Mouse (Mus musculus) regulatory T cell (primary cell): ENCODE results near the gene Slc27a1.

Experiments used
- in situ Hi-C: fragments of 300-600 bp; cut with MboI, MseI; formaldehyde crosslinking; loops from one replicate; pipeline ENCODE4 v1.15.1; 2025; ENCODE audit warnings: high pct_unique_total_duplicates

The Slc27a1 gene

GRCm38 (mm10) chr8:71554644-71555043 lies 14.0 kb upstream of the Slc27a1 start:
- in situ Hi-C loops: no loop called here

- in situ Hi-C loops: no loop called here
Observed at GRCm38 (mm10) chr8:71558071-71558957, 10.4 kb upstream of the Slc27a1 start, which contains the start of gene Tmem221. Tmem221 (minus strand) TSS chr8:71558871.

GRCm38 (mm10) chr8:71558958-71559690 lies 9.6 kb upstream of the Slc27a1 start:
- in situ Hi-C loops: no loop called here

GRCm38 (mm10) chr8:71560071-71560470 lies 8.6 kb upstream of the Slc27a1 start:
- in situ Hi-C loops: loop anchor here (5.0 kb wide), 1 partner anchor 72 kb away; no protein-coding TSS in a partner anchor

- in situ Hi-C loops: loop anchor here (5.0 kb wide), 1 partner anchor 72 kb away; no protein-coding TSS in a partner anchor
Observed at GRCm38 (mm10) chr8:71560765-71561164, 7.9 kb upstream of the Slc27a1 start.

- in situ Hi-C loops: loop anchor here (5.0 kb wide), 1 partner anchor 71 kb away; no protein-coding TSS in a partner anchor
Observed at GRCm38 (mm10) chr8:71561401-71561800, 7.3 kb upstream of the Slc27a1 start.

GRCm38 (mm10) chr8:71562751-71563150 lies 5.9 kb upstream of the Slc27a1 start:
- in situ Hi-C loops: loop anchor here (5.0 kb wide), 1 partner anchor 70 kb away; no protein-coding TSS in a partner anchor

GRCm38 (mm10) chr8:71563992-71564391 lies 4.7 kb upstream of the Slc27a1 start:
- in situ Hi-C loops: loop anchor here (5.0 kb wide), 1 partner anchor 68 kb away; no protein-coding TSS in a partner anchor

- in situ Hi-C loops: loop anchor here (5.0 kb wide), 1 partner anchor 91 kb away; no protein-coding TSS in a partner anchor
Observed at GRCm38 (mm10) chr8:71566501-71566900, 2.2 kb upstream of the Slc27a1 start, which contains the start of gene Nxnl1. Nxnl1 (minus strand) TSS chr8:71566601.

GRCm38 (mm10) chr8:71567587-71567986 lies 1.1 kb upstream of the Slc27a1 start:
- in situ Hi-C loops: loop anchor here (5.0 kb wide), 1 partner anchor 90 kb away; no protein-coding TSS in a partner anchor

GRCm38 (mm10) chr8:71568941-71569340 lies 259 bp downstream of the Slc27a1 start:
- in situ Hi-C loops: loop anchor here (5.0 kb wide), 1 partner anchor 88 kb away; no protein-coding TSS in a partner anchor

GRCm38 (mm10) chr8:71569366-71570290 lies 946 bp downstream of the Slc27a1 start:
- in situ Hi-C loops: loop anchor here (5.0 kb wide), 1 partner anchor 88 kb away; no protein-coding TSS in a partner anchor

- in situ Hi-C loops: no loop called here
Observed at GRCm38 (mm10) chr8:71570291-71570954, 1.7 kb downstream of the Slc27a1 start.

- in situ Hi-C loops: no loop called here
Observed at GRCm38 (mm10) chr8:71572077-71572476, 3.4 kb downstream of the Slc27a1 start.

- in situ Hi-C loops: no loop called here
Observed at GRCm38 (mm10) chr8:71572847-71573633, 4.4 kb downstream of the Slc27a1 start.

GRCm38 (mm10) chr8:71574426-71574825 lies 5.7 kb downstream of the Slc27a1 start:
- in situ Hi-C loops: no loop called here

GRCm38 (mm10) chr8:71575020-71575419 lies 6.3 kb downstream of the Slc27a1 start:
- in situ Hi-C loops: no loop called here

- in situ Hi-C loops: no loop called here
Observed at GRCm38 (mm10) chr8:71577856-71578387, 9.2 kb downstream of the Slc27a1 start.

- in situ Hi-C loops: no loop called here
Observed at GRCm38 (mm10) chr8:71579009-71579408, 10.3 kb downstream of the Slc27a1 start.
